Mouse (Mus musculus) heart, embryonic 14.5 days (tissue): ENCODE results near the gene Tmprss6. TPM values are rescaled to one million over a fixed set of nuclear protein-coding genes. Genes with fewer than 3 reads are reported as not detected.

Experiments
- ATAC-seq: fragments of 200-750 bp; cut with Nextera tagmentation; 2 replicates; pipeline ENCODE4 v1.8.0; 2017; ENCODE audit warnings: low read depth, moderate TSS enrichment; ENCODE audit not compliant: insufficient number of reproducible peaks, insufficient read depth, low FRiP score
- H3K27ac ChIP-seq, 2 experiments: fragments of 200-500 bp in 1 of 2; fragments of 300-500 bp in 1 of 2; sonication (generic) in 1 of 2; replicated peaks in 1 of 2; 2 replicates each; pipeline ENCODE4 v1.5.1; 2012 to 2014; ENCODE audit warnings: low read depth in 2 of 2, low read length in 2 of 2, control low read depth in 1 of 2, mild to moderate bottlenecking in 1 of 2, mixed read lengths in 1 of 2; ENCODE audit not compliant: control insufficient read depth in 1 of 2, insufficient read depth in 1 of 2
- H3K27me3 ChIP-seq: fragments of 300-500 bp; sonication (generic); 2 replicates; pipeline ENCODE4 v1.6.1; 2014; ENCODE audit warnings: mild to moderate bottlenecking, low read length, control low read depth; ENCODE audit not compliant: control insufficient read depth, insufficient read depth
- H3K36me3 ChIP-seq: fragments of 300-500 bp; sonication (generic); 2 replicates; pipeline ENCODE4 v1.6.1; 2014; ENCODE audit warnings: mild to moderate bottlenecking, control low read depth, low read length, mixed read lengths; ENCODE audit not compliant: control insufficient read depth, insufficient read depth
- H3K4me1 ChIP-seq, 2 experiments: fragments of 200-500 bp in 1 of 2; fragments of 300-500 bp in 1 of 2; sonication (generic) in 1 of 2; 2 replicates each; pipeline ENCODE4 v1.6.1; 2012 to 2014; ENCODE audit warnings: low read length in 2 of 2, control low read depth in 1 of 2, mixed read lengths in 1 of 2; ENCODE audit not compliant: control insufficient read depth in 2 of 2, insufficient read depth in 2 of 2
- H3K4me2 ChIP-seq: fragments of 300-500 bp; sonication (generic); 2 replicates; pipeline ENCODE4 v1.6.1; 2014; ENCODE audit warnings: mild to moderate bottlenecking, low read length
- H3K4me3 ChIP-seq, 2 experiments: fragments of 200-500 bp in 1 of 2; fragments of 300-500 bp in 1 of 2; sonication (generic) in 1 of 2; 2 replicates each; pipeline ENCODE4 v1.5.1; 2012 to 2014; ENCODE audit warnings: low read length in 2 of 2, mild to moderate bottlenecking in 2 of 2, control low read depth in 1 of 2, low read depth in 1 of 2, moderate library complexity in 1 of 2; ENCODE audit not compliant: control insufficient read depth in 1 of 2, insufficient read depth in 1 of 2
- H3K9ac ChIP-seq: fragments of 300-500 bp; sonication (generic); 2 replicates; pipeline ENCODE4 v1.6.1; 2014; ENCODE audit warnings: mild to moderate bottlenecking, low read length
- H3K9me3 ChIP-seq: fragments of 300-500 bp; sonication (generic); 2 replicates; pipeline ENCODE4 v1.6.1; 2016; ENCODE audit warnings: low read length, control low read depth; ENCODE audit not compliant: control insufficient read depth
- WGBS: fragments of 180-500 bp; shearing (Covaris S2); extraction: QIAGEN DNeasy Blood & Tissue Kit; methylation state at CpG from one replicate; pipeline ENCODE4 v1.1.7; 2014; 5-methylcytosine and 5-hydroxymethylcytosine counted together
- polyA plus RNA-seq: library from polyadenylated mRNA; unstranded; fragments of >200 nt; fragmentation: Nextera tagmentation; extraction: Ambion mirVana; gene quantifications from 2 replicates; pipeline ENCODE4 v1.2.1, GENCODE M21; 2014

The Tmprss6 gene
- polyA plus RNA-seq, 1 experiment from 2014 or later = not detected

DNA sequence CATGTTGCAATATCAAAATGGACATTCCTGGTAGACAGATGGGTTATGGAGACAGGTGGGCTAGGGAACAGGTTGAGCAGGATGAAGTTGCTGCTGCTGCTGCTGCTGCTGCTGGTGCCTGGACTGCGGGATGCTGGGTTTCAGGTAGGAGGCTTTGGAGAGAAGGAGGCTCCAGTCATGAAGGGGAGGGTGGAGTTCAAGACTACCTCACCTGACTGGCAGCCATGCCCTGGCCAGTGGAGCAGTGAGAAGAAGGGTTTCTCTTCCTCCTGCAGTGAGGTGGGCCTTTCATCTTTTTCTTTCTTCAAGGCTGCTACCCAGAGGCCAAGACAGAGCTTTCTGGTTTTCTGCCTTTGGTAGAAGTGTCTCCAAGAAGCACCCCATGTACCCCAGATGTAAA is 8.4 kb upstream of the Tmprss6 start:
- Histone ChIP-seq H3K4me2 (no peak overlapping the region), H3K36me3 (no peaks in the 10 kb centered on the region), H3K27ac (no peak overlapping the region), H3K4me1 (peaks cover 4 to 11% of the 10 kb centered on the region in 2 experiments; a peak in 2 of 4 replicates), H3K9me3 (no peaks in the 10 kb centered on the region), H3K4me3 (no peak overlapping the region), H3K27me3 (0 out of 2 replicates have a peak, but pooled peaks cover 3% of the 10 kb centered on the region), H3K9ac (no peak overlapping the region)
- ATAC-seq = no peak
- 87% methylated on average over 1 of the region's 1 CpGs for WGBS

DNA sequence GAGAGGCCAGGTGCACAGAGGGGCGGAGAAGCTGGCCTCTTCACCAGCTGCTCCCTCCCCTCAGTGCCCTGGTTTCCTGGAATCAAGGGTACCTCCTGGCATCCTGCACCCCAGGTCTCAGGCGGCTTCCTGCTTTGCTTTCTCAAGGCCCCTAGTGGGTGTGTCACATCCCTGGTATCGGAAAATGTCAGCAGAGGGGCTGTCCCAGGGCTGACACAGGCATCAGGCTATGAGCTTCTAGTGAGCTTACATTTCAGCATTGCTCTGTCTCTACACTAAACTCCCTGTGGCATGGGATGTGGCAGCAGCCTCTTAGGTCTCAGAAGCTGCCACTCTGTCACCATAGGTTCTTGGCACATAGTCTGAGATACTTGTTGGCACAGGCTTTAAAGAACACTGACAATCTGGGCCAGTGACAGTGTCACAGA is 7.2 kb upstream of the Tmprss6 start:
- peak; percentile 20; the same call in 1 of the 2 replicates for ATAC-seq
- Histone ChIP-seq H3K4me2 (no peak overlapping the region), H3K36me3 (no peaks in the 10 kb centered on the region), H3K27me3 (0 out of 2 replicates have a peak, but pooled peaks cover 3% of the 10 kb centered on the region), H3K4me1 (peaks cover 14 to 15% of the 10 kb centered on the region in 2 experiments; a peak in 3 of 4 replicates), H3K27ac (no peak overlapping the region), H3K9ac (no peak overlapping the region), H3K9me3 (no peaks in the 10 kb centered on the region), H3K4me3 (no peak overlapping the region)
- 46% methylated on average over 3 of the region's 3 CpGs for WGBS

DNA sequence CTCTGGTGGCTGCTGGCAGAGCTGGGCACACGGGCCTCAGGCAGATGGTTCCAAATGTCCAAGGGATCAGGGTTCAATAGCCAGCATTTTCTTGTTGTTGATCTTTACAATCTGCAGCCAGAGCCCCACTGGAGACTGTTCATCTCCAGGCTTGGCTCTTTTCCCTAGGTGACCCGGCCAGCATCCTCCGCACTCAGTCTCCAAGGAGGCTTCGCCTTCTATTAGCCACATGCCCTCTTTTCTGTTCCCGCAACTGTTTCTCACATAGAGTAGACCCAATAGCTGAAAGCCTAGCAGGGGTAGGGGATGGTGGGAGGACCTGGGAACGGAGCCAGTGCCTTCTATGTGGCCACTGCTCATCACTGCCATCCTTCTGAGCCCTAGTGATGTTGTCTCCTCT is 5.0 kb upstream of the Tmprss6 start:
- Histone ChIP-seq H3K27ac (no peak overlapping the region), H3K4me3 (no peak overlapping the region), H3K36me3 (no peaks in the 10 kb centered on the region), H3K4me2 (no peak overlapping the region), H3K9ac (no peak overlapping the region), H3K9me3 (no peaks in the 10 kb centered on the region), H3K4me1 (peaks cover 16 to 18% of the 10 kb centered on the region in 2 experiments; a peak in 3 of 4 replicates), H3K27me3 (0 out of 2 replicates have a peak, but pooled peaks cover 3% of the 10 kb centered on the region)
- no peak for ATAC-seq
- 76% methylated on average over 6 of the region's 6 CpGs for WGBS

DNA sequence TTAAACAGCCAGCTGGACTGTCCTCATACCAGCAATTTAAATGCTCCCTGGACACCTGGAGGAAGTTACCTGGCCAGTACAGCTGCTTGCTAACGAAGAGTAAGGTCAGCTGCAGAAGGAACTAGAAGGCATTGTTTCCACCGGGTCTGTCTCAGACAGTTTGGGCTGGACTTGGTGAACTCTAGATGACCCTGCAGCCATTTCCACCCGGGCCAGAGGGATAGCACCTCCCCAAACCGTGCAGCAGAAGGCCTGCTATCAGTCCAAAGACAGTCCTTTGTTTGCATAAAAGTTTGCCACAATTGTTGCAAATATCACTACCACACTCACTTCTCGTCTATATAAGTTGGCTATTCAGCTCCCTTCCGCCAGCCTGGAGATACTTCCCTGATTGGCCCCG is 3.5 kb upstream of the Tmprss6 start:
- Histone ChIP-seq H3K27ac (no peak overlapping the region), H3K4me3 (no peak overlapping the region)

DNA sequence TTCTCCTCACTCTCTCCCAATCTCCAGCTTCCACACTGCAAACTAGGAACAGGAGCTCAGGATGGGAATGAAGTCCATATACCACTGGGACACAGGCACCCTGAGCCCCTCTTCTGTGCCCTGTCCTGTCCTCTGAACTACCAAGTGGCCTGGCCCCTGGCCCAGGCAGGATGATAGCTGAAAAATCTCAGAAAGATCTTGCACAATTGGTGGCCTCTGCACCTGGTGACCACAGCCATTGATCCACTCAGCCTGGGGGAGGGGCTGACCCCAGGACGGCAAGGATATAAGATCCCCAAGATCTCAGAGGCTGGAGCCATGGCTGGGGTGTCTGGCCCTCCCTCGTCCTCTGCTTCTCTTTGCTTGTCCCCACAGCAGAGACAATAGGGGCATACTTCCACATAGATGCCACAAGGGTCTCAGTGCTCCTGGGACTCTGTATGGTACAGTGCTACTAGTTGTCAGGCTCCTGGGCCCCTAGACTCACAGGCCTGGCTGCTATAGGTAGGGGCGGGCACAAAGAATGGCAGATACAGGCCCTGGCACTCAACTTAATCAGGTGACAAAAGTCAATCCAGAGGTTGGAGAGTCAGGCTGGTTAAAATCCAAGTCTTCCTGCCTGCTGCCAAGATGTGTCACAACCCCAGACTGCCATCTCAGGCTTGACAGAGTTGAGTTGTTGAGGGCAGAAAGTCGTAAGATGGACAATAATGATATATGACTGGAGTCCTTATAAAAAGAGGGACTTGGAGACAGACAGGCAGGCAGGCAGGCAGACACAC is 2.3 kb upstream of the Tmprss6 start:
- H3K4me3 ChIP-seq = no peak overlapping the region
- H3K36me3 ChIP-seq = no peaks in the 10 kb centered on the region
- peaks cover 16 to 18% of the 10 kb centered on the region in 2 experiments; a peak in 3 of 4 replicates for H3K4me1 ChIP-seq
- H3K4me2 ChIP-seq = no peak overlapping the region
- no peak for ATAC-seq
- no peaks in the 10 kb centered on the region for H3K9me3 ChIP-seq
- H3K9ac ChIP-seq = no peak overlapping the region
- H3K27me3 ChIP-seq = no peaks in the 10 kb centered on the region
- WGBS = 71% methylated on average over 4 of the region's 4 CpGs
- H3K27ac ChIP-seq = no peak overlapping the region

More for the DNA sequence above, 3.5 kb upstream of the Tmprss6 start:
- Histone ChIP-seq H3K9me3 (no peaks in the 10 kb centered on the region), H3K27me3 (no peaks in the 10 kb centered on the region), H3K4me2 (no peak overlapping the region), H3K36me3 (no peaks in the 10 kb centered on the region), H3K9ac (no peak overlapping the region), H3K4me1 (peaks cover 16 to 18% of the 10 kb centered on the region in 2 experiments; a peak in 3 of 4 replicates)
- 32% methylated on average over 7 of the region's 7 CpGs for WGBS
- no peak; the same call in 1 of the 2 replicates for ATAC-seq

DNA sequence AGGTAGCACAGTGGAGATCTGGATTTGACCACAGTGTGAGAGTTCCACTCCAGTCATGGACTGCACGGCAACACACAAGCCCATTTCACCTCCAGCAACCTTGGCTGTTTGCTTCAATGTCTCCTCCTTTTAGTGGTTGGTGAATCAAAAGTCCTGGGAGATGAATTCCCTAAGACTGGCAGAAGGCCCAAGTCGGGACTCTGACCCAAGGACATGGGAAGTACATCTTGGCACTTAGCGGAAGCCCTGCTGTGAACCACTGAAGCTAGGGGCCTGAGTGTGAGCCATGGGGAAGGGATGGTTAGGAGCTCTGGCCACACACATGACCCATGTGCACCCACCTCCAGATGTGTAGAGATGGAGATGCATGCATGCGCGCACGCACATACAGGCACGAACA is 864 bp downstream of the Tmprss6 start:
- Histone ChIP-seq H3K36me3 (no peaks in the 10 kb centered on the region), H3K9me3 (no peaks in the 10 kb centered on the region), H3K4me1 (peaks cover 17 to 22% of the 10 kb centered on the region in 2 experiments), H3K4me2 (no peak overlapping the region), H3K4me3 (no peak overlapping the region), H3K9ac (no peak overlapping the region), H3K27me3 (no peaks in the 10 kb centered on the region; the same call in 1 of the 2 replicates), H3K27ac (no peak overlapping the region)
- WGBS = 92% methylated on average over 7 of the region's 7 CpGs
- ATAC-seq = no peak

DNA sequence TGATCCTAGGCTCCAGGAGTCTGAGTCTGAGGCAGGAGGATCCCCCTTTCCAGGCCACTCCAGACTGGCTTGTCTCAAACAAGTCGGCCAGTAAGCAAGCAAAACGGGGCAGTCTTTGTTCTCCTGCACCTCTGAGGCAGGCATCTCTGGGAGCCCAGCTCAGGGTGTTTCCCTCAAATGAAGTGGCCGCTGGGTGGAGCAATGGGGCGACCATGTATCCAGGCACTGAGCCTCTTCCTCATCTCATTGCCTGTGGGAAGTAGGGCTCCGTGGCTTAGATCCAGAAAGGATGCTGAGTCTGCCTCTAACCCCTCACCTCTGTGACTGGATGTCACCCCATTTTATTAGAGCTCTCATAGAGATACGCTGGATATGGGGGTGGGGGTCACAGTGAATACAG is 1.6 kb downstream of the Tmprss6 start:
- Histone ChIP-seq H3K36me3 (no peaks in the 10 kb centered on the region), H3K4me1 (peaks cover 14 to 20% of the 10 kb centered on the region in 2 experiments), H3K27ac (no peak overlapping the region), H3K4me3 (no peak overlapping the region), H3K9me3 (no peaks in the 10 kb centered on the region), H3K27me3 (no peaks in the 10 kb centered on the region; the same call in 1 of the 2 replicates), H3K9ac (no peak overlapping the region), H3K4me2 (no peak overlapping the region)
- 33% methylated on average over 6 of the region's 6 CpGs for WGBS
- ATAC-seq = no peak
